Mouse (Mus musculus): ENCODE measurements around the gene Cpe. TPM values are rescaled to one million over a fixed set of nuclear protein-coding genes. Genes with fewer than 3 reads are reported as not detected.

Cpe gene
- total and polyA plus RNA-seq, 3 experiments, result not detected

DNA sequence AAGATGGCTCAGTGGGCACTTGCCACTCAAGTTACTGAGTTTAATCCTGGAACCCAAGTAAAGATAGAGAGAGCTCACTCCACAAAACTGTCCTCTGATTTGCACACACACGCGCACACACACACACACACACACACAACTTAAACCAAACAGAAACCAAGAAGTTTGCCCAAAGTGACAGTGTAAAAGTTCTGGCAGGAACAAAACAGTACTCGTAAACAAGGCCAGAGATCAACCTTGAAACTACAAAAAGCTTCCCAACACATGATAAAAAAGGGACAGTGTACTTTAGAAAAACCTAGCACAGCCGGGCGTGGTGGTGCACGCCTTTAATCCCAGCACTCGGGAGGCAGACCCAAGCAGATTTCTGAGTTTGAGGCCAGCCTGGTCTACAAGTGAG, 35.3 kb upstream of the Cpe start:
- H3K4me3 ChIP-seq (ENCODE audit: control insufficient read depth in 1 of 2, insufficient read depth in 1 of 2, low read depth in 2 of 2, low read length in 2 of 2), result no peak overlapping the region
- peaks cover 5% of the 10 kb centered on the region for H3K79me2 ChIP-seq (ENCODE audit: control insufficient read depth, insufficient read depth, low read length, poor library complexity)
- H3K9ac ChIP-seq (ENCODE audit: control insufficient read depth, low read depth, low read length, poor library complexity, severe bottlenecking), result no peak overlapping the region
- no peaks in the 10 kb centered on the region for H3K9me3 ChIP-seq (replicated peaks; ENCODE audit: insufficient read depth, low read length)
- DNase-seq (ENCODE audit: low read depth, low spot score), result no peak
- peaks cover 2 to 3% of the 10 kb centered on the region in 2 experiments; a peak in 1 of 4 replicates for H3K36me3 ChIP-seq (ENCODE audit: control insufficient read depth in 1 of 2, insufficient read depth in 2 of 2, low read length in 2 of 2)
- TF ChIP-seq USF1 (IDR thresholded peaks at IDR 0.05; ENCODE audit: low read depth, low read length) (no peak), KAT2A (conservative IDR thresholded peaks at IDR 0.05; ENCODE audit: low read depth, low read length) (no peak), HCFC1 (IDR thresholded peaks at IDR 0.05; ENCODE audit: low read depth, low read length) (no peak), CHD2 (IDR thresholded peaks at IDR 0.05; ENCODE audit: low read length) (no peak)
- H3K27me3 ChIP-seq (ENCODE audit: control insufficient read depth in 1 of 2, insufficient read depth in 2 of 2, low read length in 2 of 2), result no peaks in the 10 kb centered on the region
- peaks cover 0 to 14% of the 10 kb centered on the region in 2 experiments; a peak in 1 of 4 replicates for H3K4me1 ChIP-seq (ENCODE audit: control insufficient read depth in 1 of 2, insufficient read depth in 2 of 2, low read length in 2 of 2)
- no peak overlapping the region for H3K27ac ChIP-seq (ENCODE audit: control insufficient read depth, low read depth, low read length)

DNA sequence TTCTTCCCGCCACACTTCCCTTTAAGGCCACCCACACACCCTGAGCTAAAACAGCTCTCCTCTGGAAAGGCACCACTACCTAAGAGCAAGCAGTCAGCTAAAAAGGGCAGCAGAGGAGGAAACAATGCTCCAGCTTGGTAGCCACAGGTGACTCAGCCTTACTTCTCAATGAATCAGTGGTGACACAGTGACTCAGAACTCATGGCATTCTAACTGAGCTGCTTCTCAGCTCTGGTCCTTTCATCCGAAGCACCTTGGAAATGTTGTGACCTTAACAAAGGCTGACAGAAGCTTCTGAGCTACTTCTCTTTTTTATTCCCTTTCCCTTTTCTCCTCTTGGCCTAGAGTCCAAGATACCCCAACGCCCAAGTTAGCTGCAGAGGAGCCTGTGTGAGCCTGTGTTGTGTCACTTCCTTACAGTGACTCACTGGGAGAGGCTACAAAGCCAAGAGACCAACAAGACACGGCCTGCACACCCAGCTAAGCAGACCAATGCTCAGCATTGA, 33.4 kb upstream of the Cpe start:
- Histone ChIP-seq H3K27ac (ENCODE audit: control insufficient read depth, low read depth, low read length) (no peak overlapping the region), H3K27me3 (ENCODE audit: control insufficient read depth in 1 of 2, insufficient read depth in 2 of 2, low read length in 2 of 2) (no peaks in the 10 kb centered on the region), H3K4me3 (ENCODE audit: control insufficient read depth in 1 of 2, insufficient read depth in 1 of 2, low read depth in 2 of 2, low read length in 2 of 2) (no peak overlapping the region), H3K4me1 (ENCODE audit: control insufficient read depth in 1 of 2, insufficient read depth in 2 of 2, low read length in 2 of 2) (0 out of 4 replicates have a peak, but pooled peaks cover 0 to 1% of the 10 kb centered on the region in 2 experiments), H3K9me3 (replicated peaks; ENCODE audit: insufficient read depth, low read length) (no peaks in the 10 kb centered on the region), H3K36me3 (ENCODE audit: control insufficient read depth in 1 of 2, insufficient read depth in 2 of 2, low read length in 2 of 2) (0 out of 4 replicates have a peak, but pooled peaks cover 0 to 2% of the 10 kb centered on the region in 2 experiments), H3K79me2 (ENCODE audit: control insufficient read depth, insufficient read depth, low read length, poor library complexity) (no peaks in the 10 kb centered on the region), H3K9ac (ENCODE audit: control insufficient read depth, low read depth, low read length, poor library complexity, severe bottlenecking) (no peak overlapping the region)
- TF ChIP-seq POLR2AphosphoS5 (IDR thresholded peaks at IDR 0.05; ENCODE audit: borderline replicate concordance, low read depth, low read length) (no peak), CTCF (IDR thresholded peaks at IDR 0.05 in 2 of 3, conservative IDR thresholded peaks at IDR 0.05 in 1 of 3; ENCODE audit: control insufficient read depth in 1 of 3, insufficient read depth in 1 of 3, low read depth in 2 of 3, low read length in 3 of 3, poor library complexity in 1 of 3, severe bottlenecking in 1 of 3) (no peak), E2F4 (IDR thresholded peaks at IDR 0.05; ENCODE audit: borderline replicate concordance, low read depth, low read length) (no peak), GABPA (IDR thresholded peaks at IDR 0.05; ENCODE audit: low read depth, low read length) (no peak), ETS1 (IDR thresholded peaks at IDR 0.05; ENCODE audit: low read depth, low read length) (no peak)
- peak; percentile 24 for DNase-seq (ENCODE audit: low read depth, low spot score)

DNA sequence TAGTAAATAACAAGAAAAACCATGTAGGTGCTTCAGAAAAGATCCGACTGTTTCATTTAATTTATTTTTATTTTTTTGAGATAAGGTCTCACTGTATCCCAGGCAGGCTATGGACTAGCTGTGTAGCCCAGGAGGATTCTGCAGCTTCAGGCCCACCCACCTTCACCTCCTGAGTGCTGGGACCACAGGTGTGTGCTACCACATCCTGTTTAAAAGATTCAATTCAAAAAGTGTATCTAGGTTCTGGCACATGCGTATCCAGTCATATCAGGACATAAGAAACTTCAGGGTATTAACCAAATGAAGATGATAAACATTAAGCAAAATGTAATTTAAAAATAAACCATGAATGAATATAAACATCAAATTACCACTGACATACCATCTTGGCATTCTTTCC, 30.4 kb upstream of the Cpe start:
- H3K27me3 ChIP-seq (ENCODE audit: control insufficient read depth in 1 of 2, insufficient read depth in 2 of 2, low read length in 2 of 2), result no peaks in the 10 kb centered on the region
- no peaks in the 10 kb centered on the region for H3K4me1 ChIP-seq (ENCODE audit: control insufficient read depth in 1 of 2, insufficient read depth in 2 of 2, low read length in 2 of 2)
- no peak overlapping the region for H3K27ac ChIP-seq (ENCODE audit: control insufficient read depth, low read depth, low read length)
- H3K36me3 ChIP-seq (ENCODE audit: control insufficient read depth in 1 of 2, insufficient read depth in 2 of 2, low read length in 2 of 2), result peaks cover 0 to 2% of the 10 kb centered on the region in 2 experiments; a peak in 1 of 4 replicates
- no peaks in the 10 kb centered on the region for H3K79me2 ChIP-seq (ENCODE audit: control insufficient read depth, insufficient read depth, low read length, poor library complexity)
- DNase-seq (ENCODE audit: low read depth, low spot score), result no peak
- no peak overlapping the region for H3K9ac ChIP-seq (ENCODE audit: control insufficient read depth, low read depth, low read length, poor library complexity, severe bottlenecking)
- TF ChIP-seq BHLHE40 (IDR thresholded peaks at IDR 0.05; ENCODE audit: borderline replicate concordance, low read depth, low read length) (no peak), MXI1 (IDR thresholded peaks at IDR 0.05; ENCODE audit: low read depth, low read length) (no peak), POLR2AphosphoS2 (IDR thresholded peaks at IDR 0.05; ENCODE audit: low read length) (no peak), GABPA (IDR thresholded peaks at IDR 0.05; ENCODE audit: low read depth, low read length) (no peak), TAL1 (IDR thresholded peaks at IDR 0.05; ENCODE audit: low read length) (no peak), HCFC1 (IDR thresholded peaks at IDR 0.05; ENCODE audit: low read depth, low read length) (no peak), NRF1 (IDR thresholded peaks at IDR 0.05; ENCODE audit: insufficient read depth, low read depth, low read length, poor library complexity, severe bottlenecking) (no peak), SIN3A (IDR thresholded peaks at IDR 0.05; ENCODE audit: low read length) (no peak), MAZ (IDR thresholded peaks at IDR 0.05; ENCODE audit: low read depth, low read length) (no peak), EP300 (IDR thresholded peaks at IDR 0.05; ENCODE audit: low read depth in 1 of 2, low read length in 2 of 2) (no peak), GATA1 (IDR thresholded peaks at IDR 0.05; ENCODE audit: low read depth, low read length) (no peak), ETS1 (IDR thresholded peaks at IDR 0.05; ENCODE audit: low read depth, low read length) (no peak), POLR2AphosphoS5 (IDR thresholded peaks at IDR 0.05; ENCODE audit: borderline replicate concordance, low read depth, low read length) (no peak), SMC3 (IDR thresholded peaks at IDR 0.05; ENCODE audit: low read depth, low read length) (no peak)
- no peaks in the 10 kb centered on the region for H3K9me3 ChIP-seq (replicated peaks; ENCODE audit: insufficient read depth, low read length)
- no peak overlapping the region for H3K4me3 ChIP-seq (ENCODE audit: control insufficient read depth in 1 of 2, insufficient read depth in 1 of 2, low read depth in 2 of 2, low read length in 2 of 2)

All from MEL (cell line).